Mouse (Mus musculus): Measurements from ENCODE around the gene Tnfrsf25.

Tnfrsf25 gene

GRCm38 (mm10) chr4:152094233-152094632, 21.5 kb upstream of the Tnfrsf25 start:
- no peak for DNase-seq

GRCm38 (mm10) chr4:152095937-152096910, 19.5 kb upstream of the Tnfrsf25 start:
- DNase-seq: no peak

- no peak for DNase-seq
Observed at GRCm38 (mm10) chr4:152096927-152097326, 18.8 kb upstream of the Tnfrsf25 start.

GRCm38 (mm10) chr4:152097911-152098799, 17.6 kb upstream of the Tnfrsf25 start:
- no peak for DNase-seq

- DNase-seq: peak; percentile 79
Observed at GRCm38 (mm10) chr4:152100541-152100940, 15.2 kb upstream of the Tnfrsf25 start.

GRCm38 (mm10) chr4:152101081-152101653, 14.6 kb upstream of the Tnfrsf25 start:
- no peak for DNase-seq

GRCm38 (mm10) chr4:152101921-152102320, 13.8 kb upstream of the Tnfrsf25 start:
- no peak for DNase-seq

GRCm38 (mm10) chr4:152103025-152103424, 12.7 kb upstream of the Tnfrsf25 start:
- DNase-seq: peak; percentile 71

GRCm38 (mm10) chr4:152106746-152107145, 9.0 kb upstream of the Tnfrsf25 start:
- no peak for DNase-seq

GRCm38 (mm10) chr4:152107493-152107892, 8.2 kb upstream of the Tnfrsf25 start:
- DNase-seq: no peak

GRCm38 (mm10) chr4:152107971-152108509, 7.7 kb upstream of the Tnfrsf25 start:
- DNase-seq: peak; percentile 76

- DNase-seq: no peak
Observed at GRCm38 (mm10) chr4:152108673-152109072, 7.1 kb upstream of the Tnfrsf25 start.

GRCm38 (mm10) chr4:152109509-152109908, 6.2 kb upstream of the Tnfrsf25 start:
- no peak for DNase-seq

- no peak for DNase-seq
Observed at GRCm38 (mm10) chr4:152110689-152111088, 5.0 kb upstream of the Tnfrsf25 start.

- DNase-seq: no peak
Observed at GRCm38 (mm10) chr4:152112329-152112728, 3.4 kb upstream of the Tnfrsf25 start.

- DNase-seq: no peak
Observed at GRCm38 (mm10) chr4:152114080-152114479, 1.7 kb upstream of the Tnfrsf25 start.

GRCm38 (mm10) chr4:152117538-152117937, 1.8 kb downstream of the Tnfrsf25 start:
- DNase-seq: no peak

- peak; percentile 50 for DNase-seq
Observed at GRCm38 (mm10) chr4:152119396-152120292, 3.9 kb downstream of the Tnfrsf25 start.

- DNase-seq: no peak
Observed at GRCm38 (mm10) chr4:152120311-152121182, 4.8 kb downstream of the Tnfrsf25 start.

- no peak for DNase-seq
Observed at GRCm38 (mm10) chr4:152121183-152121505, 5.4 kb downstream of the Tnfrsf25 start.
